Mouse (Mus musculus): Measurements from ENCODE around the gene Erp27. TPM values are rescaled to one million over a fixed set of nuclear protein-coding genes. Genes with fewer than 3 reads are reported as not detected.

Gene Erp27
- polyA plus RNA-seq, 1 experiment from 2014 or later = 0.22 TPM

GRCm38 (mm10) chr6:136943392-136943791 lies 21.4 kb upstream of the Erp27 start:
- no peak overlapping the region for H3K4me2 ChIP-seq (ENCODE audit: low read depth, low read length)
- H3K4me3 ChIP-seq (ENCODE audit: low read depth, low read length) = no peak overlapping the region
- H3K9me3 ChIP-seq (ENCODE audit: control insufficient read depth, low read length) = no peaks in the 10 kb centered on the region
- H3K27me3 ChIP-seq (replicated peaks; ENCODE audit: control insufficient read depth, insufficient read depth, low read length) = no peaks in the 10 kb centered on the region
- no peaks in the 10 kb centered on the region for H3K36me3 ChIP-seq (ENCODE audit: control insufficient read depth, insufficient read depth, low read length)
- DNase-seq (ENCODE audit: low spot score) (no peak), ATAC-seq (ENCODE audit: low read depth) (no peak)
- no peak overlapping the region for H3K27ac ChIP-seq (replicated peaks; ENCODE audit: low read depth, low read length)
- no peak overlapping the region for H3K9ac ChIP-seq (ENCODE audit: low read depth, low read length)
- H3K4me1 ChIP-seq (ENCODE audit: control insufficient read depth, insufficient read depth, low read length) = peaks cover 28% of the 10 kb centered on the region

GRCm38 (mm10) chr6:136942280-136942679 lies 20.3 kb upstream of the Erp27 start:
- H3K9me3 ChIP-seq (ENCODE audit: control insufficient read depth, low read length) = no peaks in the 10 kb centered on the region
- H3K4me3 ChIP-seq (ENCODE audit: low read depth, low read length) = no peak overlapping the region
- no peaks in the 10 kb centered on the region for H3K36me3 ChIP-seq (ENCODE audit: control insufficient read depth, insufficient read depth, low read length)
- H3K27ac ChIP-seq (replicated peaks; ENCODE audit: low read depth, low read length) = peak overlapping the region; percentile 93
- peaks cover 28% of the 10 kb centered on the region for H3K4me1 ChIP-seq (ENCODE audit: control insufficient read depth, insufficient read depth, low read length)
- no peak for DNase-seq (ENCODE audit: low spot score)
- no peak overlapping the region for H3K4me2 ChIP-seq (ENCODE audit: low read depth, low read length)
- WGBS = 70% methylated on average over 9 of the region's 9 CpGs
- no peak for ATAC-seq (ENCODE audit: low read depth)
- no peaks in the 10 kb centered on the region for H3K27me3 ChIP-seq (replicated peaks; ENCODE audit: control insufficient read depth, insufficient read depth, low read length)
- no peak overlapping the region for H3K9ac ChIP-seq (ENCODE audit: low read depth, low read length)

GRCm38 (mm10) chr6:136941051-136942021 lies 19.4 kb upstream of the Erp27 start, which contains the start of gene Arhgdib:
TSS of gene Arhgdib (minus strand) at chr6:136941899.
- DNase-seq (ENCODE audit: low spot score) = peak; percentile 81

GRCm38 (mm10) chr6:136940188-136940960 lies 18.4 kb upstream of the Erp27 start:
- Histone ChIP-seq H3K27ac (replicated peaks; ENCODE audit: low read depth, low read length) (peak overlapping the region; percentile 93), H3K4me3 (ENCODE audit: low read depth, low read length) (peak overlapping the region; percentile 21), H3K4me1 (ENCODE audit: control insufficient read depth, insufficient read depth, low read length) (peaks cover 28% of the 10 kb centered on the region), H3K9ac (ENCODE audit: low read depth, low read length) (peak overlapping the region; percentile 35), H3K9me3 (ENCODE audit: control insufficient read depth, low read length) (no peaks in the 10 kb centered on the region), H3K4me2 (ENCODE audit: low read depth, low read length) (peak overlapping the region; percentile 46), H3K27me3 (replicated peaks; ENCODE audit: control insufficient read depth, insufficient read depth, low read length) (no peaks in the 10 kb centered on the region), H3K36me3 (ENCODE audit: control insufficient read depth, insufficient read depth, low read length) (no peaks in the 10 kb centered on the region)
- peak; percentile 81 for DNase-seq (ENCODE audit: low spot score)
- peak; percentile 50; the same call in 1 of the 2 replicates for ATAC-seq (ENCODE audit: low read depth)
- 45% methylated on average over 11 of the region's 11 CpGs for WGBS

More at GRCm38 (mm10) chr6:136941051-136942021, 19.4 kb upstream of the Erp27 start, which contains the start of gene Arhgdib:
- Histone ChIP-seq H3K4me1 (ENCODE audit: control insufficient read depth, insufficient read depth, low read length) (peaks cover 28% of the 10 kb centered on the region), H3K27ac (replicated peaks; ENCODE audit: low read depth, low read length) (peak within 1 kb of the TSS; percentile 93), H3K27me3 (replicated peaks; ENCODE audit: control insufficient read depth, insufficient read depth, low read length) (no peaks in the 10 kb centered on the region), H3K9ac (ENCODE audit: low read depth, low read length) (peak within 1 kb of the TSS; percentile 35), H3K36me3 (ENCODE audit: control insufficient read depth, insufficient read depth, low read length) (no peaks in the 10 kb centered on the region), H3K9me3 (ENCODE audit: control insufficient read depth, low read length) (no peaks in the 10 kb centered on the region), H3K4me3 (ENCODE audit: low read depth, low read length) (peak within 1 kb of the TSS; percentile 21), H3K4me2 (ENCODE audit: low read depth, low read length) (peak within 1 kb of the TSS; percentile 46)
- WGBS = 23% methylated on average over 12 of the region's 12 CpGs
- peak; percentile 81 for ATAC-seq (ENCODE audit: low read depth)

- Histone ChIP-seq H3K36me3 (ENCODE audit: control insufficient read depth, insufficient read depth, low read length) (no peaks in the 10 kb centered on the region), H3K4me1 (ENCODE audit: control insufficient read depth, insufficient read depth, low read length) (peaks cover 28% of the 10 kb centered on the region), H3K27ac (replicated peaks; ENCODE audit: low read depth, low read length) (peak overlapping the region; percentile 93), H3K4me3 (ENCODE audit: low read depth, low read length) (no peak overlapping the region), H3K9me3 (ENCODE audit: control insufficient read depth, low read length) (no peaks in the 10 kb centered on the region), H3K4me2 (ENCODE audit: low read depth, low read length) (0 out of 2 replicates have a peak overlapping the region, but pooled peaks have one; percentile 46), H3K9ac (ENCODE audit: low read depth, low read length) (no peak overlapping the region), H3K27me3 (replicated peaks; ENCODE audit: control insufficient read depth, insufficient read depth, low read length) (no peaks in the 10 kb centered on the region)
- 67% methylated on average over 14 of the region's 14 CpGs for WGBS
- ATAC-seq (ENCODE audit: low read depth) (no peak), DNase-seq (ENCODE audit: low spot score) (peak; percentile 34)
These were observed 17.6 kb upstream of the Erp27 start for GRCm38 (mm10) chr6:136939326-136940187.

- H3K4me2 ChIP-seq (ENCODE audit: low read depth, low read length) = no peak overlapping the region
- H3K4me3 ChIP-seq (ENCODE audit: low read depth, low read length) = no peak overlapping the region
These were observed 16.5 kb upstream of the Erp27 start for GRCm38 (mm10) chr6:136938331-136939126.

GRCm38 (mm10) chr6:136937117-136937516 lies 15.1 kb upstream of the Erp27 start:
- Histone ChIP-seq H3K4me3 (ENCODE audit: low read depth, low read length) (no peak overlapping the region), H3K36me3 (ENCODE audit: control insufficient read depth, insufficient read depth, low read length) (no peaks in the 10 kb centered on the region), H3K4me2 (ENCODE audit: low read depth, low read length) (no peak overlapping the region), H3K27ac (replicated peaks; ENCODE audit: low read depth, low read length) (no peak overlapping the region), H3K4me1 (ENCODE audit: control insufficient read depth, insufficient read depth, low read length) (peaks cover 24% of the 10 kb centered on the region), H3K27me3 (replicated peaks; ENCODE audit: control insufficient read depth, insufficient read depth, low read length) (no peaks in the 10 kb centered on the region), H3K9me3 (ENCODE audit: control insufficient read depth, low read length) (no peaks in the 10 kb centered on the region), H3K9ac (ENCODE audit: low read depth, low read length) (no peak overlapping the region)
- ATAC-seq (ENCODE audit: low read depth) (no peak), DNase-seq (ENCODE audit: low spot score) (no peak)
- 85% methylated on average over 3 of the region's 3 CpGs for WGBS

More at GRCm38 (mm10) chr6:136938331-136939126, 16.5 kb upstream of the Erp27 start:
- H3K27ac ChIP-seq (replicated peaks; ENCODE audit: low read depth, low read length) = 0 out of 2 replicates have a peak overlapping the region, but pooled peaks have one; percentile 15
- H3K36me3 ChIP-seq (ENCODE audit: control insufficient read depth, insufficient read depth, low read length) = no peaks in the 10 kb centered on the region
- peak; percentile 59 for DNase-seq (ENCODE audit: low spot score)
- H3K9ac ChIP-seq (ENCODE audit: low read depth, low read length) = no peak overlapping the region
- peaks cover 28% of the 10 kb centered on the region for H3K4me1 ChIP-seq (ENCODE audit: control insufficient read depth, insufficient read depth, low read length)
- 66% methylated on average over 18 of the region's 18 CpGs for WGBS
- H3K27me3 ChIP-seq (replicated peaks; ENCODE audit: control insufficient read depth, insufficient read depth, low read length) = no peaks in the 10 kb centered on the region
- no peaks in the 10 kb centered on the region for H3K9me3 ChIP-seq (ENCODE audit: control insufficient read depth, low read length)
- ATAC-seq (ENCODE audit: low read depth) = peak; percentile 32; the same call in 1 of the 2 replicates

All from embryonic facial prominence, embryonic 14.5 days (tissue).